Mouse (Mus musculus): ENCODE measurements around the gene Limch1. TPM values are rescaled to one million over a fixed set of nuclear protein-coding genes. Genes with fewer than 3 reads are reported as not detected.

Limch1 gene
- polyA plus RNA-seq, 1 experiment from 2014 or later, result 368 TPM

DNA sequence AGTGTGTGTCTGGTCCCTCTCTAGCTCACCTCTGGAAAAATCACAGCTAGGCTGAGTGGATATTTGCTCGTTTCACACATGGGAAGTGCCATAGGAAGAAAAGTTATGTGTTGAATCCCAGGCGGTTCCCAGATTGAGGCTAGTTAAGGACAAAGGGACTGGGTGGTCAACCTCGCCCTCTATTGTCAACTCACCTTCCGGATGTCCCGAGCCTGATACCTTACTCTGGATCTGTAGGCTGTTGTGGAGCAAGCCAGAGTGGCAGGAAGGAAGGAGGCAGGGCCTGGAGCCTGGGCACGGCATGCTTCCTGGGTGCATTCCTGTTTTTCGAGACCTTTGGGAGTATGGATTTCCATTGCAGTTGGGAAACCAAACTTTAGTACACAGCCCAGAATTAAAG is 243.9 kb downstream of the Limch1 start:
- TF ChIP-seq EP300 (IDR thresholded peaks at IDR 0.05) (no peak), CTCF (IDR thresholded peaks at IDR 0.05) (no peak)
- H3K9me3 ChIP-seq (ENCODE audit: low read length), result no peaks in the 10 kb centered on the region
- H3K27me3 ChIP-seq (replicated peaks; ENCODE audit: insufficient read depth, low read length), result no peaks in the 10 kb centered on the region
- no peak overlapping the region for H3K9ac ChIP-seq (replicated peaks; ENCODE audit: low read depth)
- no peak for DNase-seq (ENCODE audit: low spot score)
- no peak for ATAC-seq
- H3K4me2 ChIP-seq (replicated peaks; ENCODE audit: low read depth, low read length), result no peak overlapping the region
- H3K4me1 ChIP-seq (ENCODE audit: insufficient read depth, low read depth, low read length), result no peaks in the 10 kb centered on the region
- H3K36me3 ChIP-seq (ENCODE audit: insufficient read depth, low read length), result 0 out of 2 replicates have a peak, but pooled peaks cover 6% of the 10 kb centered on the region
- 66% methylated on average over 7 of the region's 7 CpGs for WGBS
- no peak overlapping the region for H3K4me3 ChIP-seq (ENCODE audit: low read depth, low read length)
- no peak overlapping the region for H3K27ac ChIP-seq (ENCODE audit: low read length)

GRCm38 (mm10) chr5:66992401-66992800 is 246.8 kb downstream of the Limch1 start:
- no peak overlapping the region for H3K27ac ChIP-seq (ENCODE audit: low read length)
- no peak overlapping the region for H3K4me3 ChIP-seq (ENCODE audit: low read depth, low read length)
- no peaks in the 10 kb centered on the region for H3K9me3 ChIP-seq (ENCODE audit: low read length)
- WGBS, result 89% methylated on average over 7 of the region's 7 CpGs
- ATAC-seq, result no peak
- no peak overlapping the region for H3K4me2 ChIP-seq (replicated peaks; ENCODE audit: low read depth, low read length)
- TF ChIP-seq CTCF (IDR thresholded peaks at IDR 0.05), result no peak
- no peak for DNase-seq (ENCODE audit: low spot score)
- H3K27me3 ChIP-seq (replicated peaks; ENCODE audit: insufficient read depth, low read length), result no peaks in the 10 kb centered on the region
- H3K36me3 ChIP-seq (ENCODE audit: insufficient read depth, low read length), result 0 out of 2 replicates have a peak, but pooled peaks cover 7% of the 10 kb centered on the region
- H3K9ac ChIP-seq (replicated peaks; ENCODE audit: low read depth), result no peak overlapping the region
- no peaks in the 10 kb centered on the region; the same call in 1 of the 2 replicates for H3K4me1 ChIP-seq (ENCODE audit: insufficient read depth, low read depth, low read length)

DNA sequence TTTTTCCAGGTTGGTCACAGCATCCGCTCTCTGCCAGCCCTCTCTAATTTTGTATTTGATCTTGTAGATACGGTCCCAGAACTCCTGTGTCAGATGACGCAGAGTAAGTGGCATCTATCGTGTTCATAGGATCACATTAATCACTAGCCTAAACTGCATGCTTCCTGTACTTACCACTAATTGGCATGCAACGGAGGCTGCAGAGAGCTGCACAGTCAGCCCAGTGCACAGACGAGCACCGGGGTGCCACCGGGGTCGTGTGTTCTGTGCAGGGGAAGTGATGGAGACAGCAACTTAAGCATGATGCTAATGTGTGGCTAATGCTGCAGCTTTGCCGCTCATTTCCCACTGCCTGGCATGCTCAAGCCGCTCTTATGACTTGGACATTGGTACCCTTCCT is 247.4 kb downstream of the Limch1 start:
- Histone ChIP-seq H3K27me3 (replicated peaks; ENCODE audit: insufficient read depth, low read length) (no peaks in the 10 kb centered on the region), H3K9me3 (ENCODE audit: low read length) (no peaks in the 10 kb centered on the region), H3K27ac (ENCODE audit: low read length) (no peak overlapping the region), H3K4me3 (ENCODE audit: low read depth, low read length) (no peak overlapping the region), H3K36me3 (ENCODE audit: insufficient read depth, low read length) (0 out of 2 replicates have a peak, but pooled peaks cover 11% of the 10 kb centered on the region), H3K4me2 (replicated peaks; ENCODE audit: low read depth, low read length) (no peak overlapping the region), H3K9ac (replicated peaks; ENCODE audit: low read depth) (no peak overlapping the region), H3K4me1 (ENCODE audit: insufficient read depth, low read depth, low read length) (no peaks in the 10 kb centered on the region; the same call in 1 of the 2 replicates)
- ATAC-seq (no peak), DNase-seq (ENCODE audit: low spot score) (no peak)
- TF ChIP-seq EP300 (IDR thresholded peaks at IDR 0.05) (no peak), CTCF (IDR thresholded peaks at IDR 0.05) (no peak)
- 83% methylated on average over 11 of the region's 11 CpGs for WGBS

DNA sequence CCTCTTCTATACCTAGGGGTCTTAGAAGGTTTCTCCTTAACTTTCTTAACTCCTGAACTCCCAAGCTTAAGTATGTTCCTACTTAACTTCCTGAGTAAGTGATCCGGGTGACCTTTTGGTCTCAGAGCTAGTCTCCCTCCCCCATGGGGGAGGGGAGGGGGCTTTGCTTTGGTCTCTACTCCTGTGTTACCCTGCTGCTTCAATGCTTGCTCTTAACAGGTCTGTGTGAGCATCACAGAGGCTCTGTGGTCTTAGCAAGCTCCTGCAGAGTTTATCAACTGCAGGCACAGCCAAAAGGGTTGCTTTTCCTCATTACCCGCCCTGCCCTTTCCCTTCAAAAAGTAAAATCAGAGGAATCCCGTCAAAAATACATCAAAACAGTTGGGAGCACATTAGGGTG is 250.5 kb downstream of the Limch1 start:
- Histone ChIP-seq H3K4me2 (replicated peaks; ENCODE audit: low read depth, low read length) (no peak overlapping the region), H3K36me3 (ENCODE audit: insufficient read depth, low read length) (0 out of 2 replicates have a peak, but pooled peaks cover 9% of the 10 kb centered on the region), H3K27ac (ENCODE audit: low read length) (no peak overlapping the region), H3K4me1 (ENCODE audit: insufficient read depth, low read depth, low read length) (no peaks in the 10 kb centered on the region; the same call in 1 of the 2 replicates), H3K9me3 (ENCODE audit: low read length) (no peaks in the 10 kb centered on the region), H3K27me3 (replicated peaks; ENCODE audit: insufficient read depth, low read length) (no peaks in the 10 kb centered on the region), H3K4me3 (ENCODE audit: low read depth, low read length) (no peak overlapping the region), H3K9ac (replicated peaks; ENCODE audit: low read depth) (no peak overlapping the region)
- 29% methylated on average over 3 of the region's 3 CpGs for WGBS
- DNase-seq (ENCODE audit: low spot score) (no peak), ATAC-seq (no peak)
- TF ChIP-seq EP300 (IDR thresholded peaks at IDR 0.05) (no peak), CTCF (IDR thresholded peaks at IDR 0.05) (no peak)

GRCm38 (mm10) chr5:66996886-66997599 is 251.4 kb downstream of the Limch1 start:
- no peak for TF ChIP-seq EP300 (IDR thresholded peaks at IDR 0.05)
- peak; percentile 92 for TF ChIP-seq CTCF (IDR thresholded peaks at IDR 0.05)
- WGBS, result 9% methylated on average over 33 of the region's 33 CpGs
- Histone ChIP-seq H3K4me1 (ENCODE audit: insufficient read depth, low read depth, low read length) (no peaks in the 10 kb centered on the region; the same call in 1 of the 2 replicates), H3K27me3 (replicated peaks; ENCODE audit: insufficient read depth, low read length) (no peaks in the 10 kb centered on the region), H3K4me3 (ENCODE audit: low read depth, low read length) (no peak overlapping the region), H3K9ac (replicated peaks; ENCODE audit: low read depth) (no peak overlapping the region), H3K9me3 (ENCODE audit: low read length) (no peaks in the 10 kb centered on the region), H3K27ac (ENCODE audit: low read length) (no peak overlapping the region; the same call in 1 of the 2 replicates), H3K4me2 (replicated peaks; ENCODE audit: low read depth, low read length) (peak overlapping the region; percentile 55), H3K36me3 (ENCODE audit: insufficient read depth, low read length) (0 out of 2 replicates have a peak, but pooled peaks cover 7% of the 10 kb centered on the region)
- ATAC-seq (peak; percentile 81), DNase-seq (ENCODE audit: low spot score) (peak; percentile 77)

DNA sequence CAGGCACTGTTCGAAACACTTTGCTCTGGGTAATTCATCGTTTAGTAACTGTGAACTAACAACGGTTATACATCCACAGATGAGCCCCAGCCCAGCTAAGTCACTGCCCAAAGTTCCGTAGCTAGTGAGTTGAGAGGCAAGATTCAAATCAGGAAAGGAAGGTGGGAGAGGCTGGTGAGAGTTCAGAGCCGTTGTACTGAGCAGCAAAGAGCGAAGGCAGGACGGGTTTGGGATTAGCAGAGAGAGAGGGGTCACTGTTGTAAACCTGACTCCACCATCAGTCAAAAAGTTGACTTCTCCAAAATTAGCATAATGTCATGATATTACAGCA is 251.9 kb downstream of the Limch1 start:
- Histone ChIP-seq H3K36me3 (ENCODE audit: insufficient read depth, low read length) (peaks cover 12% of the 10 kb centered on the region; the same call in 1 of the 2 replicates), H3K4me3 (ENCODE audit: low read depth, low read length) (no peak overlapping the region), H3K9ac (replicated peaks; ENCODE audit: low read depth) (no peak overlapping the region)

More for the DNA sequence above, 251.9 kb downstream of the Limch1 start:
- TF ChIP-seq CTCF (IDR thresholded peaks at IDR 0.05), result 0 out of 2 replicates have a peak, but pooled peaks have one; percentile 18
- TF ChIP-seq EP300 (IDR thresholded peaks at IDR 0.05), result no peak
- Histone ChIP-seq H3K27me3 (replicated peaks; ENCODE audit: insufficient read depth, low read length) (no peaks in the 10 kb centered on the region), H3K4me2 (replicated peaks; ENCODE audit: low read depth, low read length) (no peak overlapping the region), H3K9me3 (ENCODE audit: low read length) (no peaks in the 10 kb centered on the region), H3K27ac (ENCODE audit: low read length) (no peak overlapping the region), H3K4me1 (ENCODE audit: insufficient read depth, low read depth, low read length) (no peaks in the 10 kb centered on the region; the same call in 1 of the 2 replicates)
- no peak for ATAC-seq
- no peak for DNase-seq (ENCODE audit: low spot score)
- WGBS, result 52% methylated on average over 7 of the region's 7 CpGs
